Mouse (Mus musculus): Measurements from ENCODE around the gene Upk1b.

GRCm38 (mm10) chr16:38729610-38730288 is 70.4 kb downstream of the Upk1b start:
- TF ChIP-seq POLR2A (IDR thresholded peaks at IDR 0.05; ENCODE audit: low read depth, low read length), result no peak
- TF ChIP-seq CTCF (IDR thresholded peaks at IDR 0.05; ENCODE audit: extremely low read depth, insufficient read depth, insufficient read length, insufficient replicate concordance), result no peak
